Mouse (Mus musculus) midbrain, embryonic 10.5 days (tissue): ENCODE data around the gene Acvr1c. TPM values are rescaled to one million over a fixed set of nuclear protein-coding genes. Genes with fewer than 3 reads are reported as not detected.

ENCODE experiments used
- DNase-seq: peaks from one replicate; pipeline ENCODE4 v3.0.0-alpha.2; 2017; ENCODE audit warnings: low spot score
- H3K27ac ChIP-seq: fragments of 300-500 bp; sonication (generic); replicated peaks from 2 replicates; pipeline ENCODE4 v1.5.1; 2016; ENCODE audit warnings: mild to moderate bottlenecking
- H3K27me3 ChIP-seq: fragments of 300-500 bp; sonication (generic); 2 replicates; pipeline ENCODE4 v1.6.1; 2016; ENCODE audit warnings: low read depth, mild to moderate bottlenecking; ENCODE audit not compliant: poor library complexity, severe bottlenecking
- H3K36me3 ChIP-seq: fragments of 300-500 bp; sonication (generic); 2 replicates; pipeline ENCODE4 v1.6.1; 2016; ENCODE audit warnings: mild to moderate bottlenecking, moderate library complexity
- H3K4me1 ChIP-seq: fragments of 300-500 bp; sonication (generic); 2 replicates; pipeline ENCODE4 v1.6.1; 2016
- H3K4me3 ChIP-seq: fragments of 300-500 bp; sonication (generic); 2 replicates; pipeline ENCODE4 v1.5.1; 2016; ENCODE audit warnings: mild to moderate bottlenecking, moderate library complexity
- H3K9me3 ChIP-seq: fragments of 300-500 bp; sonication (generic); replicated peaks from 2 replicates; pipeline ENCODE4 v1.6.1; 2016; ENCODE audit warnings: mild to moderate bottlenecking
- WGBS: fragments of 180-500 bp; shearing (Covaris S2); methylation state at CpG from one replicate; pipeline ENCODE4 v1.1.7; 2016; 5-methylcytosine and 5-hydroxymethylcytosine counted together
- polyA plus RNA-seq: library from polyadenylated mRNA; unstranded; fragments of >200 nt; fragmentation: Nextera tagmentation; extraction: Ambion mirVana; gene quantifications from 2 replicates; pipeline ENCODE4 v1.2.1, GENCODE M21; 2016

Acvr1c gene
- polyA plus RNA-seq, 1 experiment from 2014 or later = 0.09 TPM

DNA sequence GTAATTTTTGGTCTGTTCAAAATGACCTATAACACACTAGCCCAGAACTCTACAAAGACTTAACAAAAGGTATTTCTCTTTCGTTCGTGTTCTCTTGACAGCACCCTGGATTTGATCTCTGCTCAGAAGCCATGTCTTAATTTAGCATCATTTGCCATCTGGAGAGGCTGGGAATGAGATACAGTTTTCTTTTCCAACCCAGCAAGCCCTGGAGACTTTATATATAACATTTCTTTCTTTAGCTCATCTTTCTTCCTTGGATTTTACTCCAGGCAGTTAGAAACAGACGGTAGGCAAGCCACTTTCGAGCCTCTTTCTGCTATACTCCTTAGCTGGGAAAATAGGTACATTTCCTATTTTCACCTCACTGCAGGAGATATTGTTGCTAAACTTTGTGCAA is 117.1 kb downstream of the Acvr1c start:
- 88% methylated on average over 4 of the region's 4 CpGs for WGBS
- H3K9me3 ChIP-seq = no peaks in the 10 kb centered on the region
- H3K4me1 ChIP-seq = no peaks in the 10 kb centered on the region

DNA sequence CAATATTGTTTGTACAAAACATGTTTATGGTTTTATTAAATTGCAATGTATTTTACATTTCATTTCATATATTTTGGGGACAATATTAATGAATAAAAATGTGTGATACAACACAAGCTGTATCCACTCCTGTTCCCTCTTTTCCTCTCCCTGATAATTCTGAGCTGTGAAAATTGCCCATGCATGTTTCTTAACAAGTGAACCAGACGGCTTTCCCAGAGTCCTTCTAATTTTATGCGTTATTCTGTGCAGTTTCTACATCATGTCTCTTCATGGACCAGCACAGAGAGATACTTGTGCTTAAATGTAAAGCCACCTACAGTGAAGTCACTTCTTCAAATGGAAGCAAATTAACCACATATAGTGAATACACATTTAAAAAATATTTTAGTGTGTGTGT is 120.2 kb downstream of the Acvr1c start:
- Histone ChIP-seq H3K36me3 (no peaks in the 10 kb centered on the region), H3K4me3 (no peak overlapping the region), H3K27me3 (no peaks in the 10 kb centered on the region), H3K9me3 (no peaks in the 10 kb centered on the region), H3K27ac (no peak overlapping the region), H3K4me1 (no peaks in the 10 kb centered on the region)
- no peak for DNase-seq
- 79% methylated on average over 2 of the region's 2 CpGs for WGBS

More for the DNA sequence above, 117.1 kb downstream of the Acvr1c start:
- H3K36me3 ChIP-seq = no peaks in the 10 kb centered on the region
- no peak overlapping the region for H3K27ac ChIP-seq
- no peak for DNase-seq
- no peaks in the 10 kb centered on the region for H3K27me3 ChIP-seq
- H3K4me3 ChIP-seq = no peak overlapping the region

Other genes with a start within 250 kb of the Acvr1c start
- 0.05 and 0.06 TPM in 2 replicates for gene Cytip, start 162.4 kb downstream of the Acvr1c start, polyA plus RNA-seq
- not detected in 2 replicates for gene Gm17409, start 112.2 kb upstream of the Acvr1c start, polyA plus RNA-seq
- 2.9 and 3.2 TPM in 2 replicates for gene Acvr1, start 209.3 kb upstream of the Acvr1c start, polyA plus RNA-seq
- gene Upp2, start 209.4 kb upstream of the Acvr1c start, polyA plus RNA-seq = 3.0 and 5.3 TPM in 2 replicates